Mouse (Mus musculus) liver, embryonic 11.5 days (tissue): ENCODE data around the gene AI481877. TPM values are rescaled to one million over a fixed set of nuclear protein-coding genes. Genes with fewer than 3 reads are reported as not detected.

Source experiments
- ATAC-seq: fragments of 200-750 bp; cut with Nextera tagmentation; replicated peaks from 2 replicates; pipeline ENCODE4 v1.8.0; 2017; ENCODE audit warnings: moderate number of reproducible peaks, mild to moderate bottlenecking, moderate TSS enrichment, moderate library complexity; ENCODE audit not compliant: low FRiP score
- DNase-seq: peaks from one replicate; pipeline ENCODE4 v3.0.0-alpha.2; 2017; ENCODE audit warnings: low spot score
- H3K27ac ChIP-seq: fragments of 300-500 bp; sonication (generic); 2 replicates; pipeline ENCODE4 v1.5.1; 2014; ENCODE audit warnings: mild to moderate bottlenecking, low read depth, low read length, control low read depth
- H3K27me3 ChIP-seq: fragments of 300-500 bp; sonication (generic); replicated peaks from 2 replicates; pipeline ENCODE4 v1.6.1; 2014; ENCODE audit warnings: low read length, mixed read lengths; ENCODE audit not compliant: control insufficient read depth, insufficient read depth
- H3K36me3 ChIP-seq: fragments of 300-500 bp; sonication (generic); 2 replicates; pipeline ENCODE4 v1.6.1; 2014; ENCODE audit warnings: mild to moderate bottlenecking, low read length, moderate library complexity, mixed read lengths; ENCODE audit not compliant: control insufficient read depth, insufficient read depth
- H3K4me1 ChIP-seq: fragments of 300-500 bp; sonication (generic); replicated peaks from 2 replicates; pipeline ENCODE4 v1.6.1; 2014; ENCODE audit warnings: low read length, mixed read lengths; ENCODE audit not compliant: control insufficient read depth, insufficient read depth
- H3K4me2 ChIP-seq: fragments of 300-500 bp; sonication (generic); 2 replicates; pipeline ENCODE4 v1.6.1; 2014; ENCODE audit warnings: mild to moderate bottlenecking, control low read depth, moderate library complexity
- H3K4me3 ChIP-seq: fragments of 300-500 bp; sonication (generic); 2 replicates; pipeline ENCODE4 v1.5.1; 2014; ENCODE audit warnings: low read depth, low read length, control low read depth
- H3K9ac ChIP-seq: fragments of 300-500 bp; sonication (generic); 2 replicates; pipeline ENCODE4 v1.6.1; 2014; ENCODE audit warnings: low read depth, low read length, control low read depth
- H3K9me3 ChIP-seq: fragments of 300-500 bp; sonication (generic); 2 replicates; pipeline ENCODE4 v1.6.1; 2016; ENCODE audit warnings: low read length, inconsistent platforms, mixed read lengths; ENCODE audit not compliant: control insufficient read depth
- WGBS: fragments of 180-500 bp; shearing (Covaris S2); extraction: QIAGEN DNeasy Blood & Tissue Kit; methylation state at CpG from one replicate; pipeline ENCODE4 v1.1.7; 2014; 5-methylcytosine and 5-hydroxymethylcytosine counted together
- polyA plus RNA-seq: library from polyadenylated mRNA; unstranded; fragments of >200 nt; fragmentation: Nextera tagmentation; extraction: Ambion mirVana; gene quantifications from 2 replicates; pipeline ENCODE4 v1.2.1, GENCODE M21; 2014

Gene AI481877
- polyA plus RNA-seq, 1 experiment from 2014 or later: not detected

- Histone ChIP-seq H3K36me3 (no peaks in the 10 kb centered on the region), H3K27ac (no peak overlapping the region), H3K4me2 (no peak overlapping the region), H3K4me1 (peaks cover 33% of the 10 kb centered on the region), H3K27me3 (no peaks in the 10 kb centered on the region), H3K9ac (no peak overlapping the region), H3K9me3 (no peaks in the 10 kb centered on the region), H3K4me3 (no peak overlapping the region)
- no peak for DNase-seq
- no peak for ATAC-seq
- WGBS: 61% methylated on average over 8 of the region's 8 CpGs
These were observed 143.5 kb downstream of the AI481877 start for GRCm38 (mm10) chr4:58995251-58995693.

- DNase-seq (no peak), ATAC-seq (no peak)
- Histone ChIP-seq H3K4me1 (peaks cover 33% of the 10 kb centered on the region), H3K4me3 (no peak within 1 kb of the TSS), H3K9ac (no peak within 1 kb of the TSS), H3K4me2 (no peak within 1 kb of the TSS), H3K9me3 (no peaks in the 10 kb centered on the region), H3K27ac (no peak within 1 kb of the TSS), H3K27me3 (no peaks in the 10 kb centered on the region), H3K36me3 (no peaks in the 10 kb centered on the region)
- WGBS: 61% methylated on average over 4 of the region's 4 CpGs
These were observed 144.0 kb downstream of the AI481877 start, which contains the start of gene Dnajc25 for GRCm38 (mm10) chr4:58994762-58995161. Gene Dnajc25 (plus strand): TSS chr4:58995062.

Other genes with a start within 250 kb of the AI481877 start
- 43.0 and 44.8 TPM in 2 replicates for gene Ecpas, start 226.2 kb downstream of the AI481877 start, polyA plus RNA-seq
- 0.21 and 0.29 TPM in 2 replicates for gene Zkscan16, start 195.4 kb downstream of the AI481877 start, polyA plus RNA-seq
- gene Ptgr1, start 151.9 kb downstream of the AI481877 start, polyA plus RNA-seq: 28.0 and 30.5 TPM in 2 replicates
- 8.8 and 11.1 TPM in 2 replicates for gene Dnajc25, start 143.9 kb downstream of the AI481877 start, polyA plus RNA-seq
- gene Gm20503, start 135.8 kb downstream of the AI481877 start, polyA plus RNA-seq: 8.1 and 11.5 TPM in 2 replicates
- 67.6 and 78.9 TPM in 2 replicates for gene Gng10, start 103.9 kb downstream of the AI481877 start, polyA plus RNA-seq
- gene Ugcg, start 50.3 kb upstream of the AI481877 start, polyA plus RNA-seq: 25.9 and 26.1 TPM in 2 replicates